Mouse (Mus musculus): ENCODE measurements around the gene Nuf2.
A peak's percentile ranks its signal among the peaks of the same experiment; 100 is the strongest.
"Not testable (repeated sequence)": the region's sequence is repeated elsewhere in the genome, so short reads cannot be mapped to it uniquely, and the experiment has no call there.

The Nuf2 gene

DNA sequence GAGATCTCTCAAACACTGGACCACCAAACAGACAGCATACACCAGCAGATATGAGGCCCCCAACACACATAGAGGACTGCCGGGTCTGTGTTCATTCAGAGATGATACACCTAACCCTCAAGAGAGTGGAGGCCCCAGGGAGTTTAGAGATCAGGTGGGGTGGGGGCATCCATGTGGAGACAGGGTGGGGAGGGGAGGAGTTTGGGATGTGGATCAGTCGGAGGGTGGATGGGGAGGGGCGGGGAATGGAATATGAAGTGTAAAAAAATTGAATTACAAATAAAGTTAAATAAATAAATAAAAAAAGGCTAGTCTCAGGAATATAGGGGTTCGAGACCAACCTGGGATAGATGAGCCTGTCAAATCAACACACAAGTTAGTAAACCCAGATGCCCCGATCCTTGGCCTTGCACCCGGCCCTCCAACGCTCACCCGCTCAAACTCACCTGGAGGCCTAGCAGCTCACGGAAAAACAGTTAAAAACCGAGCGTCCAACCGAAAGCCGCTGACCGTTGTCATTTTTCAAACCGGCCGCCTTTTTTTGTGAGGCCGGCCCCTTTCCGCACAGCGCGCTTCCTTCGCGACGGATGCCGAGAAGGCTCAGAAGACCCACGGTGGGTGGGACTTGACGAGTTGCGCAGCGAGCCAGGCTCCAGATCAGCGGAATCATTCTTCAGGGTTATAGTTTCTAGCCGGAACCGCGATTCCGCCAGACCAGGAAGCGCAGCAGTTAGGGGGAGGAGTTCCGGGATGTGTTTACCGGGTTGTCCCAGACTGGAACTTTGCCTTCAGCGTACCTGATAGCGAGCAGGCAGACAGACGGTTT is at the start of gene Nuf2:
Gene Nuf2, minus strand, starts transcription at position 589 of the 826 bp plus-strand sequence.
- DNase-seq (ENCODE audit: low read depth) = peak; percentile 98

- DNase-seq (ENCODE audit: low read depth) = no peak
Measured at GRCm38 (mm10) chr1:169579572-169579971, 48.3 kb upstream of the Nuf2 start.

GRCm38 (mm10) chr1:169574136-169574535 is 42.9 kb upstream of the Nuf2 start:
- DNase-seq (ENCODE audit: low read depth) = no peak

DNA sequence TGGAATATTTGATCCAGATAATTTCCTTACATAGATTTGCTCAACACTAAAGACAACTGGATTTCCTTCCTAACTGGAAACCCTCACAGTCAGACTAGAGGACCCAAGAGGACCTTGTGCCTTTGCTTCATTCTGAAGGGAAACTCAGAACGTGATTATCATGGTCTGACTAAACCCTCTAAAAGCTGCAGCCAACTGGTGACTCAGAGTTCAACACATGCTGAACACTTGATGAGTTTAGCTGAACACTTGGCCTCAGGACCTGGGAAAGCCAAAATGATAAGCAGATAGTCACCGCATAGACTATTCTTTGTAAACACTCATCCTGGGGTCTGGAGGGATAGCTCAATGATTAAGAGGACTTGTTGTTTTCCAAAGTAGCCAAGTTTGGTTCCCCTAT is 24.4 kb upstream of the Nuf2 start:
- DNase-seq (ENCODE audit: low read depth) = no peak

GRCm38 (mm10) chr1:169555019-169555418 is 23.8 kb upstream of the Nuf2 start:
- DNase-seq (ENCODE audit: low read depth) = no peak

- DNase-seq (ENCODE audit: low read depth) = no peak
Measured at GRCm38 (mm10) chr1:169553446-169553845, 22.2 kb upstream of the Nuf2 start.

DNA sequence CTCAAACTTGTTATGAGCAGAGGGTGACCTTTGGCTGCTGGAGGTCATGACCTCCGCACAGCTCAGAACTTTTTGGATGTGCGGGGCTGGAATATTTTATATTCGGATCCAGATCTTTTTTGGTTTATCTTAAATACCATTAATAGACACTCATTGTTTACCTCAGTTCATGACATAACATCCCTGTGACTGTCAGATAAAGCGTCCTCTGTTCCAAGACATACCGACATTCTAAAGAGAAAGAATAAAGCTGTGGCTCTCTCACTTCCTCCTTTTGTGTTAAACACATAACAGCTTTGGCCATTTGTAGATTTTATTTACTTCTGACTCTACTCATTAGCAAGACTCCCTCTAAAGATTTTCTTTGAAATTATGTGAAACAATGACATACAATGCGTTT is 9.2 kb upstream of the Nuf2 start:
- no peak for DNase-seq (ENCODE audit: low read depth)

- peak; percentile 63 for DNase-seq (ENCODE audit: low read depth)
Measured at GRCm38 (mm10) chr1:169531702-169532535, 655 bp upstream of the Nuf2 start.

DNA sequence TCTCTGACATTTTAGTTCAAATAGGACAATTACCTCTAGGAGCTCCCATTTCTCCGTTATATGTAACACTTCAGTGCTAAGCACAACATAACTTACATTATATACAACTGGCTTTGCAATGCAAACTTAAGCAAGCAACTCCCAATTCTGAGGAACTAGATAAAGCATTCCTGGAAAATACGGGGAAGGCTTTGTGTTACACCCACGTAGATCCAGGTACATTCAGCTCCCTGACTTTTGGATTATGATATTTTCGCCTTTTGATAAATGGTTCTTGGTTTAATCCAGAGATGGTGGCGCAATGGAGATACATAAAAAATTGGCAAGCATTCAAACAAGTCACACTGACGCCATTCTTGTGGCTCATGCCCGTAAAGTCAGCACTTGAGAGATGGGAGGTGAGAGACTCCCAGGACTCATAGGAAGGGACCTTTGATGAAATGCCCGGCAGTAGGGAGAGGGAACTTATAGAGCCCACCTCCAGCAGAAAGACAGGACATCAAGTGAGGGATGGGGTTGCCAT is 1.2 kb downstream of the Nuf2 start:
- DNase-seq (ENCODE audit: low read depth) = no peak

DNA sequence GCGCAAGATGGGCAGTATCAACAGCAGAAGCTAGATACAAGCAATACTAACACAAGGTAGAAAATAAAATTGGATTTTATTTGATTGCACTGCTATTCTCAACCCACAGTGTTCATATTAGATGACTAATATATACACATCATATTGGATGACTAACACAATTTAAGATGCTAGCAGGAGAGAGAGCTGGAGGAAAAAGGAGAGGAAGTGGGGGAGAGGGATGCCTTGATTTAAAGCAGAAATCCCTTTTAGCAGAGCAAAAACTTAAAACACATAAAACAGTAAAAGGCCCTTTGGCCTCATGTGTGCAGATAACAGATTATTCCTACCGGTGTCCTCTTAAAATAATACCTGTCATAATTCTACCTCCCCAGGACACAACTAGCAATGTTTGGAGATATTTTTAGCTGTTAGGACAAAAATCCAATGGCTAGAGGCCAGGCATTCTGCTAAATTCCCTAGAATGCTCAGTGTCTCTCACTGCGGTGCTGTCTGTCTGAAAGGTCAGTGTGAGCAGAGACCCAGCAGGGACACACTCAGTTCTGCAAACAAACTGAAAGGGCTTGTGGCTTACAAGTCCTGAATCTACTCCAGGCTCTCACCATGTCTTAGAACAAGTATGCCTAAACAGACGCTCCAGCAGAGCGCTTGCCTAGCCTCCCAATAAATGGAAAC is 5.1 kb downstream of the Nuf2 start:
- no peak for DNase-seq (ENCODE audit: low read depth)

- DNase-seq (ENCODE audit: low read depth) = no peak
Measured at GRCm38 (mm10) chr1:169519337-169519736, 11.9 kb downstream of the Nuf2 start.

- not testable (repeated sequence) for DNase-seq (ENCODE audit: low read depth)
Measured at GRCm38 (mm10) chr1:169517899-169518517, 13.3 kb downstream of the Nuf2 start.

DNA sequence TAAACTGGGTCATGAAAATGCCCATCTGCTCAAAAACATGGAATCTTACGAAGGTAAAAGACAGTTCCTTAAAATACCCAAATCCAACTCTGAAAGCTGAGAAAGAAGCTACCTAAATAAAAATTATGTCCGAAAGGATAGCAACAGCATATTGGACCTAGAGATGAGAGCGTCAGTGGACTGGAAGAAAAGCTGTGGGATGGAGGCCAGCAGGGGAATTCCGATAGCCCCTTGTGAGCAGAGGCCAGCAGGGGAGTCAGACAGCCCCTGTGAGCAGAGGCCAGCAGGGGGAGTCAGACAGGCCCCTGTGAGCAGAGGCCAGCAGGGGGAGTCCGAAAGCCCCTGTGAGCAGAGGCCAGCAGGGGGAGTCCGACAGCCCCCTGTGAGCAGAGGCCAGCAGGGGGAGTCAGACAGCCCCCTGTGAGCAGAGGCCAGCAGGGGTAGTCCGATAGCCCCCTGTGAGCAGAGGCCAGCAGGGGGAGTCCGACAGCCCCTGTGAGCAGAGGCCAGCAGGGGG is 13.8 kb downstream of the Nuf2 start:
- no peak for DNase-seq (ENCODE audit: low read depth)

- DNase-seq (ENCODE audit: low read depth) = no peak
Measured at GRCm38 (mm10) chr1:169506354-169506753, 24.9 kb downstream of the Nuf2 start.

GRCm38 (mm10) chr1:169502876-169503275 is 28.4 kb downstream of the Nuf2 start:
- no peak for DNase-seq (ENCODE audit: low read depth)

DNA sequence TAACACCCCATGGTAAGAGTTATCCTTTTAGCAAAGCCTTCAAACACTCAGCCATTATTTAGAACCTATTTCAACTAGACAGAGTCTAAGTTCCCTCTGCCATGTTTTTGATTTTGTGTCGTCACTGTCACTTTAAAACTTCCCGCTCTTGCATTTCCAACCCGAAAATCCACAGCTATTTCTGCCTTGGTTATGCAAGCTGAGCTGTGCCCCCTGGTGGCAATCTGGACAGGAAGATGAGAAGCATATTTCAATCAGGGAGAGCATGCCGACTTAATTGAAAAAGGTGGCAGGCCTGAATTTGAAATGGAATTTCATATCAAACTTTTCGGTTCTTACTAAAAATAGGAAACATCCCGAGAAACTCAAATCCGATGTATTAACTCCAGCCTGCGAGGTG is 35.6 kb downstream of the Nuf2 start:
- DNase-seq (ENCODE audit: low read depth) = peak; percentile 5

GRCm38 (mm10) chr1:169491561-169491960 is 39.7 kb downstream of the Nuf2 start:
- no peak for DNase-seq (ENCODE audit: low read depth)

DNA sequence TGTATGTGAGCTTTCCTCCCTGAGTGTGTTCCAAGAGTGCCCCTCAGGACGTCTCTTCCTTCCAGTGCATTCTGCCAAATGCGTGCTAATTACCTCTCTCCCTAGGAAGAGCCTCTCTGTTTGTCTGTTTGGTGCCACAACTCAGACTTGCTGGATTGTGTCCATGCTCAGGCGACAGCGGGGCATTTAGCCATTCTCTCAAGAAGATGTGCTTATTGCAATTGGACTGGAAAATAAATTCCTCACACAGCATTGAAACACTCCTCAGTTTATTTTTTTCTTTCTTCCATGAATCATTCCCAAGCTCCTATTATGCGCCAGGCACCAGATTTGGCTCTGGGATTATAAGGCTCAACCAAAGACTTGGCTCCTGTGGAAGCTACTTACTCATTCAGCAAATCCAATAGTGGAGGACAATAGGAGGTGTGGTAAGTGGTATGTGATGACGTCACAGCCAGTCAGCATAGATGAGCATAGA is 45.8 kb downstream of the Nuf2 start:
- no peak for DNase-seq (ENCODE audit: low read depth)

DNA sequence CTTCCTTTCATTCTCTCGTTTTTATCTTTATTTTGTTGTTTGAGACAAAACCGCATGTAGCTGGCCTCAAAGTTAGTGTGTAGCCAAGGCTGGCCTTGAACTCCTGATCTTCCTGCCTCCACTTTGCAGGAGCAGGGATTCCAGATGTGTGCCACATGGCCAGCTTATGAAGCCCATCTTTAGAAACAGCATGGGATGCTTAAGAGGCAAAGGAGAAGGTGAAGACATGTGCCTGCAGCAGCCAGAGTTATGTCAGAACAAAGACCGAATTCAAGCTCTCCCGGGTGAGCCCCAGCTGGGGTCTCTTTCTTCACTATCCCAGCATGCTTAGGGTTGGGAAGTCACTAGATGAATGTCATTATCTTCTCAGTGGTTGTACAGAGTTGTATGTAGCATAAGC is 46.7 kb downstream of the Nuf2 start:
- DNase-seq (ENCODE audit: low read depth) = no peak

DNA sequence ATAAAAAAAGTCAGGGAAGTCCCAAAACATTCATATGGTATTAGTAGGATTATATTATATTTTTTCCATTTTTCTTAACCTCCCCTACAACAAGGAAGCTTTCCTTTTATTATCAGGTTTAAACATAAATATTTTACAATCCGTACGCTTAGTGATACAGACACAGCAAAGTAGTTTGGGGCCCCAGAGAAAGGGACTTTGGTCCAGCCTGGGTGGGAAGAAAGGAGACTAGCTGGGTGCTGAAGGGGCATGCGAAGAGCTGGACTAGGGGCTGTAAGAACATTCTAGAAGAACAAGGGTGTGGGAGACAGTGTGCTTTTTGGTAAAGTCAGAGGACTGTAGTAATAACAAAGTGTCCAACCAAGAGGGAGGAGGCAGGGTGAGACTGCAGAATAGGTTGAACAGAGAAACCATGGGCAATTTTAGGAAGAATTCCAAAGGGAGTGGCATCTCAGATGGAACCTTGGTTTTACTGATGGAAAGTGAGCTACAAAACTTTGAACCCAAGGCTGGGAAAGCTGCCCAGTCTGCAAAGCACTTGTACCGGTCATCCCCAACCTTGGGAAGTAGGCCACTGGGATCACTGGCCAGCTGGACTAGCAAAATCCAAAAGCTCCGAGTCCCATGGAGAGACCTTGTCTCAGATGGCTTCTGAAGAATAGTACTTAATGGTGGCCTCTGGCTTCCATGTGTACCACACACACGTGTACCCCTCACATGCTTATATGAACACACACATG is 48.5 kb downstream of the Nuf2 start:
- DNase-seq (ENCODE audit: low read depth) = no peak

- no peak for DNase-seq (ENCODE audit: low read depth)
Measured at GRCm38 (mm10) chr1:169471185-169471584, 60.1 kb downstream of the Nuf2 start.

All from c-Kit-positive CD71-negative TER-119-negative erythroid progenitor cells, embryonic 14.5 days (primary cell).